14 mouse cellular contexts compared by ENCODE assay signal in the genomic region with DNA sequence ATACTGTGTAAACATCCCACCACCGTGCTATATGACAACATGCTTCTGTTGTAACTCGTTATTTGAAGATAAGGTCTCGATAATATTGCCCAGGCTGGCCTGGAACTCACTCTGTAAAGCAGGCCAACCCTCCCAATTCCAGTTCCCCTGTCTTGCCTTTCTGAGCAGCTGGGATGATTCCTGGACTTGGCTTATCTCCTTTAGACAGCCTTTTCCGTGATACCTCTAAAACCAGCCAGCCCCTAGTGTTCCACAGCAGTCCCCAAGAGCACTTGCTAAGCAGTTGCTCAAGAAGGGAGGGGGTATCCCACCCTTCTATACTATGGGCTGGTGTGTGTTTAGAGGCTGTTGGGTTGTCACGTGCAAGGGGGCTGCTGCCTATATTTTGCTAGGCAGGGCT.
A peak's percentile ranks its signal among the peaks of the same experiment; 100 is the strongest.
DNase-seq lines count a peak whose midpoint lies in the region; ATAC-seq and TF ChIP-seq lines count a peak whose summit lies in the region.
"Had no signal": no experiment of that assay in that cellular context is flagged by ENCODE, and none has a peak within 500 bp of the region (broad histone marks: within the 10 kb centered on the region; RNA-seq: fewer than 3 reads in every experiment).

No protein-coding gene starts in this region.

- H3K9me3 ChIP-seq in heart, embryonic 11.5 days (replicated peaks; ENCODE audit: control insufficient read depth, low read length) = no peaks in the 10 kb centered on the region
- no peaks in the 10 kb centered on the region for H3K9me3 ChIP-seq in lung, embryonic 14.5 days (ENCODE audit: low read depth, low read length)
- H3K9me3 ChIP-seq in heart, embryonic 15.5 days (replicated peaks) = no peaks in the 10 kb centered on the region
- no peaks in the 10 kb centered on the region for H3K9me3 ChIP-seq in stomach, postnatal 0 days (ENCODE audit: control insufficient read depth, low read length)
- no peaks in the 10 kb centered on the region for H3K9me3 ChIP-seq in intestine, embryonic 15.5 days
- H3K9me3 ChIP-seq: embryonic facial prominence, embryonic 12.5 days had no signal

- H3K4me2 ChIP-seq in heart, embryonic 11.5 days = no peak overlapping the region
- H3K4me2 ChIP-seq in lung, embryonic 14.5 days = no peak overlapping the region
- H3K4me2 ChIP-seq in heart, embryonic 15.5 days = no peak overlapping the region
- H3K4me2 ChIP-seq in stomach, postnatal 0 days (replicated peaks; ENCODE audit: low read depth) = no peak overlapping the region
- no peak overlapping the region for H3K4me2 ChIP-seq in intestine, embryonic 15.5 days (replicated peaks)
- H3K4me2 ChIP-seq: embryonic facial prominence, embryonic 12.5 days; liver, embryonic 11.5 days had no signal

- H3K4me3 ChIP-seq in heart, embryonic 11.5 days (ENCODE audit: low read depth, low read length) = no peak overlapping the region
- no peak overlapping the region for H3K4me3 ChIP-seq in lung, embryonic 14.5 days (ENCODE audit: low read depth, low read length)
- H3K4me3 ChIP-seq in heart, embryonic 15.5 days = no peak overlapping the region
- no peak overlapping the region for H3K4me3 ChIP-seq in stomach, postnatal 0 days (ENCODE audit: low read depth, low read length)
- no peak overlapping the region for H3K4me3 ChIP-seq in intestine, embryonic 15.5 days (replicated peaks)
- H3K4me3 ChIP-seq: embryonic facial prominence, embryonic 12.5 days had no signal

- DNase-seq in heart, adult 11 months = peak; percentile 95
- no peak for DNase-seq in lung, embryonic 14.5 days
- no peak for DNase-seq in lung, postnatal 25 days (ENCODE audit: low spot score)
- no peak for DNase-seq in stomach, postnatal 0 days (ENCODE audit: low spot score)
- DNase-seq: cerebellum, adult 11 months; cerebellum, postnatal 36 days; kidney, adult 8-10 months; kidney, postnatal 36 days; thymus, postnatal 4 days had no signal

- no peak for TF ChIP-seq CTCF in lung, embryonic 14.5 days (IDR thresholded peaks at IDR 0.05; ENCODE audit: low read depth)
- no peak for TF ChIP-seq CTCF in stomach, postnatal 0 days (IDR thresholded peaks at IDR 0.05; ENCODE audit: low read depth)

- H3K27ac ChIP-seq in heart, embryonic 11.5 days (ENCODE audit: low read depth, low read length) = no peak overlapping the region
- H3K27ac ChIP-seq in lung, embryonic 14.5 days (ENCODE audit: low read depth) = no peak overlapping the region
- peak overlapping the region; percentile 87 for H3K27ac ChIP-seq in heart, embryonic 15.5 days
- peak overlapping the region; percentile 24; the same call in 1 of the 2 replicates for H3K27ac ChIP-seq in stomach, postnatal 0 days (replicated peaks)
- H3K27ac ChIP-seq in intestine, embryonic 15.5 days = no peak overlapping the region
- H3K27ac ChIP-seq: embryonic facial prominence, embryonic 12.5 days had no signal

- ATAC-seq in heart, embryonic 11.5 days (replicated peaks; ENCODE audit: insufficient number of reproducible peaks, low FRiP score, low TSS enrichment) = no peak
- peak; percentile 5; the same call in 1 of the 2 replicates for ATAC-seq in lung, embryonic 14.5 days (ENCODE audit: insufficient read depth)
- ATAC-seq in heart, embryonic 15.5 days (replicated peaks; ENCODE audit: insufficient number of reproducible peaks, insufficient read depth, low FRiP score, low read depth) = no peak
- no peak for ATAC-seq in stomach, postnatal 0 days (ENCODE audit: low FRiP score, low TSS enrichment)
- ATAC-seq in intestine, embryonic 15.5 days = no peak

- no peaks in the 10 kb centered on the region for H3K27me3 ChIP-seq in heart, embryonic 11.5 days (ENCODE audit: control insufficient read depth, insufficient read depth, low read length)
- H3K27me3 ChIP-seq in lung, embryonic 14.5 days (ENCODE audit: insufficient read depth, low read length) = no peaks in the 10 kb centered on the region
- H3K27me3 ChIP-seq in heart, embryonic 15.5 days = no peaks in the 10 kb centered on the region
- no peaks in the 10 kb centered on the region for H3K27me3 ChIP-seq in stomach, postnatal 0 days (ENCODE audit: control insufficient read depth, insufficient read depth, low read length)
- H3K27me3 ChIP-seq in intestine, embryonic 15.5 days (replicated peaks) = no peaks in the 10 kb centered on the region
- H3K27me3 ChIP-seq: embryonic facial prominence, embryonic 12.5 days had no signal

- peaks cover 4% of the 10 kb centered on the region; the same call in 1 of the 2 replicates for H3K36me3 ChIP-seq in heart, embryonic 11.5 days (ENCODE audit: control insufficient read depth, insufficient read depth, low read length)
- H3K36me3 ChIP-seq in lung, embryonic 14.5 days (ENCODE audit: insufficient read depth) = peaks cover 44% of the 10 kb centered on the region
- peaks cover 3% of the 10 kb centered on the region; the same call in 1 of the 2 replicates for H3K36me3 ChIP-seq in heart, embryonic 15.5 days
- H3K36me3 ChIP-seq in stomach, postnatal 0 days (ENCODE audit: control insufficient read depth, insufficient read depth, low read length) = peaks cover 19% of the 10 kb centered on the region
- peaks cover 13% of the 10 kb centered on the region for H3K36me3 ChIP-seq in intestine, embryonic 15.5 days

- H3K9ac ChIP-seq in heart, embryonic 11.5 days (ENCODE audit: low read depth, low read length) = no peak overlapping the region
- H3K9ac ChIP-seq in lung, embryonic 14.5 days = no peak overlapping the region
- no peak overlapping the region for H3K9ac ChIP-seq in heart, embryonic 15.5 days
- no peak overlapping the region for H3K9ac ChIP-seq in stomach, postnatal 0 days (ENCODE audit: low read length)
- no peak overlapping the region for H3K9ac ChIP-seq in intestine, embryonic 15.5 days
- H3K9ac ChIP-seq: embryonic facial prominence, embryonic 12.5 days had no signal

- WGBS in heart, embryonic 11.5 days (ENCODE audit: insufficient replicate concordance) = 37% methylated on average over 5 of the region's 5 CpGs
- WGBS in lung, embryonic 14.5 days = 43% methylated on average over 5 of the region's 5 CpGs
- WGBS in heart, embryonic 15.5 days = 30% methylated on average over 5 of the region's 5 CpGs
- WGBS in stomach, postnatal 0 days = 39% methylated on average over 5 of the region's 5 CpGs
- WGBS in intestine, embryonic 15.5 days = 68% methylated on average over 5 of the region's 5 CpGs

- TF ChIP-seq EP300 in stomach, postnatal 0 days (optimal IDR thresholded peaks at IDR 0.05) = no peak

- peaks cover 16% of the 10 kb centered on the region for H3K4me1 ChIP-seq in heart, embryonic 11.5 days (ENCODE audit: control insufficient read depth, insufficient read depth, low read length)
- H3K4me1 ChIP-seq in lung, embryonic 14.5 days (ENCODE audit: insufficient read depth) = no peaks in the 10 kb centered on the region
- peaks cover 27% of the 10 kb centered on the region for H3K4me1 ChIP-seq in heart, embryonic 15.5 days (replicated peaks)
- H3K4me1 ChIP-seq in stomach, postnatal 0 days (replicated peaks; ENCODE audit: control insufficient read depth, insufficient read depth) = no peaks in the 10 kb centered on the region
- peaks cover 4% of the 10 kb centered on the region; the same call in 1 of the 2 replicates for H3K4me1 ChIP-seq in intestine, embryonic 15.5 days (replicated peaks)
- H3K4me1 ChIP-seq: embryonic facial prominence, embryonic 12.5 days had no signal

Comparison
In these comparisons a context has a peak if more than half of its experiments do, and no peak if none do; other contexts are left out.
1. H3K27ac ChIP-seq: peak in heart, embryonic 15.5 days (single experiment) and stomach, postnatal 0 days (single experiment); none in heart, embryonic 11.5 days (single experiment), lung, embryonic 14.5 days (single experiment) and intestine, embryonic 15.5 days (single experiment).